Mouse (Mus musculus): ENCODE measurements around the gene Mtif3. TPM values are rescaled to one million over a fixed set of nuclear protein-coding genes. Genes with fewer than 3 reads are reported as not detected.

Gene Mtif3
- polyA plus RNA-seq, 1 experiment from 2014 or later: 11.8 TPM

- WGBS (ENCODE audit: insufficient replicate concordance): 78% methylated on average over 10 of the region's 10 CpGs
- Histone ChIP-seq H3K4me3 (ENCODE audit: low read depth, low read length) (no peak overlapping the region), H3K27ac (ENCODE audit: low read length) (no peak overlapping the region), H3K4me1 (ENCODE audit: control insufficient read depth, low read depth, low read length) (no peaks in the 10 kb centered on the region), H3K27me3 (ENCODE audit: control insufficient read depth, insufficient read depth, low read depth, low read length) (no peaks in the 10 kb centered on the region), H3K9ac (ENCODE audit: low read depth, low read length) (no peak overlapping the region), H3K4me2 (ENCODE audit: low read depth, low read length) (no peak overlapping the region), H3K9me3 (replicated peaks; ENCODE audit: control insufficient read depth, low read length) (no peaks in the 10 kb centered on the region), H3K36me3 (ENCODE audit: control insufficient read depth, insufficient read depth) (no peaks in the 10 kb centered on the region)
- no peak for ATAC-seq (ENCODE audit: low read depth)
Observed at GRCm38 (mm10) chr5:146987588-146987987, 24.0 kb upstream of the Mtif3 start.

DNA sequence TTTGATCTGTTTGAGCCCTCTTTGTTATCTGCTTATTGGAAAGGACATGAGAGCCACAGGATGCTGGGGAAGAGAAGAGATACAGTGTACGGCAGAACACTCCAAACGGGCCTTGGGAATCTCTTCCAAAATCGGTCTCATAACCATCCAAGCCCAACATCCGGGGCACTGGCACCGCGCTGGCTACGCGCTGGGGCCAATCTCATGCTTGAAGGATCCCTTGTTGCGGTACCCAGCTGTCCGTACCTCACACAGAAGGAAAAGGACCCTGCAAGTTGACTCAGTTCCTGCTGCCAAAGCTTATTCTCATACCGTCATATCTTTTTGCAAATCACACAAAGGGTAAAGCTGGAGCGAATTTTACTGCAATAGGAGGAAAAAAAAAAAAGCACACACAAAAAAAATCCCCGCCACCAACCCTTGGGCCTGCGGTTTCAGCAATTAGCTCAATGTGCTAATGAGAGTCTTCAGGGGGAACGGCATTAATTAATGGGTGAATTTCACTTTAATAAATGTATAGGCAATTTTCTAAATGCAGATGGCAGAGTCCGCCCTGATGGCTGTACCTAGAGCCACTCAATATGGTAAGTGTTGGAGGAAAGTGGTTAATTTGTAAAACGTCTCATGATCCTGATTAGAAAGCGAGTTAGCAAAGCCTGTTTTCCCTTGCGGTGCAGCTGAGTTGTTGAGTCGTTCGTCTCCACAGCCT lies 22.3 kb upstream of the Mtif3 start:
- H3K9ac ChIP-seq (ENCODE audit: low read depth, low read length): no peak overlapping the region
- H3K4me3 ChIP-seq (ENCODE audit: low read depth, low read length): no peak overlapping the region
- no peak overlapping the region for H3K27ac ChIP-seq (ENCODE audit: low read length)
- no peaks in the 10 kb centered on the region for H3K36me3 ChIP-seq (ENCODE audit: control insufficient read depth, insufficient read depth)
- no peak overlapping the region for H3K4me2 ChIP-seq (ENCODE audit: low read depth, low read length)
- WGBS (ENCODE audit: insufficient replicate concordance): 58% methylated on average over 21 of the region's 21 CpGs
- no peak for ATAC-seq (ENCODE audit: low read depth)
- no peaks in the 10 kb centered on the region for H3K9me3 ChIP-seq (replicated peaks; ENCODE audit: control insufficient read depth, low read length)
- no peaks in the 10 kb centered on the region for H3K4me1 ChIP-seq (ENCODE audit: control insufficient read depth, low read depth, low read length)
- no peaks in the 10 kb centered on the region for H3K27me3 ChIP-seq (ENCODE audit: control insufficient read depth, insufficient read depth, low read depth, low read length)

DNA sequence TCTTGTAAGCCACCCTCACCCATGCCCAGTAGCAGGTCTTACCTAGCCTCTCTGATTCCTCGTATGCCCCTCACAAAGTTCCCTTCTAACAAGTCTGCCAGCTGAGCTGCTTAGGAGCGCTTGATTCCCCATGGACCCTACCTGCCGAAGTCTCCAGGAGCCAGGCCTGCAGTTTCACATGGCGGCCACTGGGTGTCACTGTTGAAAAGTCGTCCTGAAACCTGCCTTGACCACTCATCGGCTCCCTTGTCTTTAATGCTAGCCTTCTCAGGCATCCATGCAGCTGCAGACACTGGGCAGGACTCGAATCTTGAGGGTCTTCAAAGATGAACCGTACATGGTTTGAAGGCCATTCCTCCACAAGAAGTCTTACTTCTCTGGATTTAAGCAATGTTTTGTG lies 19.6 kb upstream of the Mtif3 start:
- no peak overlapping the region for H3K9ac ChIP-seq (ENCODE audit: low read depth, low read length)
- no peak overlapping the region for H3K4me3 ChIP-seq (ENCODE audit: low read depth, low read length)
- H3K36me3 ChIP-seq (ENCODE audit: control insufficient read depth, insufficient read depth): no peaks in the 10 kb centered on the region
- H3K27ac ChIP-seq (ENCODE audit: low read length): no peak overlapping the region
- no peaks in the 10 kb centered on the region for H3K4me1 ChIP-seq (ENCODE audit: control insufficient read depth, low read depth, low read length)
- no peak for ATAC-seq (ENCODE audit: low read depth)
- 7% methylated on average over 8 of the region's 8 CpGs for WGBS (ENCODE audit: insufficient replicate concordance)
- H3K9me3 ChIP-seq (replicated peaks; ENCODE audit: control insufficient read depth, low read length): no peaks in the 10 kb centered on the region
- no peaks in the 10 kb centered on the region for H3K27me3 ChIP-seq (ENCODE audit: control insufficient read depth, insufficient read depth, low read depth, low read length)
- no peak overlapping the region for H3K4me2 ChIP-seq (ENCODE audit: low read depth, low read length)

DNA sequence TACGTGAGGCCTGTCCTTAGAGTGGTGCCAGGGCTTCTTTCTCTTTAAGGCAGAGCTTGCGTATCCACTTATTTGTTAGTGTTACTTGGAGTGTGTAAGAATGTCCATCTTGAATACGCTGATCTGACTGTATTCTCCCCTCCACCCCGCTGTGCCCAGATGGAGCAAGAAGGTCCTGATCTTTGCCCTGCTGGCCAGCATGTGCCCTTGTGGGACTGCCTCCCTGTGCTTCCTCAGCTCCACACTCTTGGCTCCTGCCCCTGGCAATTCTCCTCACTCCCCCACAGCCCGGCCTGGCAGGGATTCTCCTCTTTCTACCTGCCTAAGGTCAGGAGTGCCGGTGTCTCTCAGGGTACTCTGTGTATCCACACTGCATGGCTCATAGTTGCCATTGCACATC lies 17.8 kb upstream of the Mtif3 start:
- Histone ChIP-seq H3K27ac (ENCODE audit: low read length) (no peak overlapping the region), H3K4me2 (ENCODE audit: low read depth, low read length) (no peak overlapping the region), H3K9me3 (replicated peaks; ENCODE audit: control insufficient read depth, low read length) (no peaks in the 10 kb centered on the region), H3K9ac (ENCODE audit: low read depth, low read length) (no peak overlapping the region), H3K36me3 (ENCODE audit: control insufficient read depth, insufficient read depth) (no peaks in the 10 kb centered on the region), H3K4me1 (ENCODE audit: control insufficient read depth, low read depth, low read length) (no peaks in the 10 kb centered on the region), H3K4me3 (ENCODE audit: low read depth, low read length) (no peak overlapping the region), H3K27me3 (ENCODE audit: control insufficient read depth, insufficient read depth, low read depth, low read length) (no peaks in the 10 kb centered on the region)
- no peak for ATAC-seq (ENCODE audit: low read depth)
- 73% methylated on average over 6 of the region's 6 CpGs for WGBS (ENCODE audit: insufficient replicate concordance)

DNA sequence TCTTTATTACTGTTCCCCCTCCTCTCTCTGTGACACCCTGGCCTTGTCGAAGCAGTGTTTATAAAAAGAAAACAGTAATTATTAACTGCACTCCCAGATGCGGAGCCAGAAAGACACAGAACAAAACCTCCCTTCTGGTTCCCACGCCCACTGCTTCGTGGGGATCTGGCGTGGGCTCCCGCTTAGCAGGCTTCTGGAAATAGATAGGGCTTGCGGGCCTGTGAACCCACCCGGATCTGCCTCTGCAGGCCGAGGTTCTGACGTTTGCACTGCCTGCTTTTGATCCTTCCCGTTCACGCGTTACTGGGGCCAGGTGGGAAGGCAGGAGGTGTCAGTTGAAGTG lies 11.2 kb upstream of the Mtif3 start:
- ATAC-seq (ENCODE audit: low read depth): no peak

GRCm38 (mm10) chr5:146973858-146974780 lies 10.5 kb upstream of the Mtif3 start:
- ATAC-seq (ENCODE audit: low read depth): no peak
- H3K27ac ChIP-seq (ENCODE audit: low read length): no peak overlapping the region
- H3K4me1 ChIP-seq (ENCODE audit: control insufficient read depth, low read depth, low read length): peaks cover 4% of the 10 kb centered on the region
- no peak overlapping the region for H3K4me3 ChIP-seq (ENCODE audit: low read depth, low read length)
- H3K9ac ChIP-seq (ENCODE audit: low read depth, low read length): no peak overlapping the region
- WGBS (ENCODE audit: insufficient replicate concordance): 72% methylated on average over 25 of the region's 25 CpGs
- H3K36me3 ChIP-seq (ENCODE audit: control insufficient read depth, insufficient read depth): no peaks in the 10 kb centered on the region
- no peak overlapping the region for H3K4me2 ChIP-seq (ENCODE audit: low read depth, low read length)
- no peaks in the 10 kb centered on the region for H3K27me3 ChIP-seq (ENCODE audit: control insufficient read depth, insufficient read depth, low read depth, low read length)
- no peaks in the 10 kb centered on the region for H3K9me3 ChIP-seq (replicated peaks; ENCODE audit: control insufficient read depth, low read length)

More for the DNA sequence above, 11.2 kb upstream of the Mtif3 start:
- Histone ChIP-seq H3K27me3 (ENCODE audit: control insufficient read depth, insufficient read depth, low read depth, low read length) (no peaks in the 10 kb centered on the region), H3K9me3 (replicated peaks; ENCODE audit: control insufficient read depth, low read length) (no peaks in the 10 kb centered on the region), H3K36me3 (ENCODE audit: control insufficient read depth, insufficient read depth) (no peaks in the 10 kb centered on the region), H3K9ac (ENCODE audit: low read depth, low read length) (no peak overlapping the region), H3K4me2 (ENCODE audit: low read depth, low read length) (no peak overlapping the region; the same call in 1 of the 2 replicates), H3K4me3 (ENCODE audit: low read depth, low read length) (no peak overlapping the region), H3K4me1 (ENCODE audit: control insufficient read depth, low read depth, low read length) (peaks cover 4% of the 10 kb centered on the region), H3K27ac (ENCODE audit: low read length) (no peak overlapping the region)
- WGBS (ENCODE audit: insufficient replicate concordance): 49% methylated on average over 13 of the region's 13 CpGs

DNA sequence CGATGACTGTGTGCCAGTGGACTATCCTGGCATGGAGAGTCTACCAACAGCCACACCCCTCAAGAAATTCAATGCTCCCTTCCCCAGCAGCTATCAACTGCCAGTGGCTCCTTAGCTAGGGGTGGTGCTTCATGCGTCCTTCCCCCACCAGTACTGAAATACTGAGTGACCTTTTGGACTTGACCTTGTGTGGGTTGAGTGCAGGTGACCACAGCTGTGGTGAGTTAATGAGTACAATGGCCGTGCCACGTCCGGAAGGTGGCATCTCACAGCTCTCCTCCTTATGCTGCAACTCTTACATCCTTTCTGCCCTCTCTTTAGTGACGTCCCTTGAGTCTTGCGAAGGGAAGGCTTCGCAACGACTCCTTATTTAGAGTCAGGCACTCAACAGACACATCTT lies 9.8 kb upstream of the Mtif3 start:
- Histone ChIP-seq H3K4me3 (ENCODE audit: low read depth, low read length) (no peak overlapping the region), H3K9ac (ENCODE audit: low read depth, low read length) (no peak overlapping the region), H3K4me2 (ENCODE audit: low read depth, low read length) (no peak overlapping the region; the same call in 1 of the 2 replicates), H3K36me3 (ENCODE audit: control insufficient read depth, insufficient read depth) (no peaks in the 10 kb centered on the region), H3K27me3 (ENCODE audit: control insufficient read depth, insufficient read depth, low read depth, low read length) (no peaks in the 10 kb centered on the region), H3K27ac (ENCODE audit: low read length) (no peak overlapping the region), H3K4me1 (ENCODE audit: control insufficient read depth, low read depth, low read length) (peaks cover 4% of the 10 kb centered on the region), H3K9me3 (replicated peaks; ENCODE audit: control insufficient read depth, low read length) (no peaks in the 10 kb centered on the region)
- ATAC-seq (ENCODE audit: low read depth): peak; percentile 76
- 60% methylated on average over 9 of the region's 9 CpGs for WGBS (ENCODE audit: insufficient replicate concordance)

DNA sequence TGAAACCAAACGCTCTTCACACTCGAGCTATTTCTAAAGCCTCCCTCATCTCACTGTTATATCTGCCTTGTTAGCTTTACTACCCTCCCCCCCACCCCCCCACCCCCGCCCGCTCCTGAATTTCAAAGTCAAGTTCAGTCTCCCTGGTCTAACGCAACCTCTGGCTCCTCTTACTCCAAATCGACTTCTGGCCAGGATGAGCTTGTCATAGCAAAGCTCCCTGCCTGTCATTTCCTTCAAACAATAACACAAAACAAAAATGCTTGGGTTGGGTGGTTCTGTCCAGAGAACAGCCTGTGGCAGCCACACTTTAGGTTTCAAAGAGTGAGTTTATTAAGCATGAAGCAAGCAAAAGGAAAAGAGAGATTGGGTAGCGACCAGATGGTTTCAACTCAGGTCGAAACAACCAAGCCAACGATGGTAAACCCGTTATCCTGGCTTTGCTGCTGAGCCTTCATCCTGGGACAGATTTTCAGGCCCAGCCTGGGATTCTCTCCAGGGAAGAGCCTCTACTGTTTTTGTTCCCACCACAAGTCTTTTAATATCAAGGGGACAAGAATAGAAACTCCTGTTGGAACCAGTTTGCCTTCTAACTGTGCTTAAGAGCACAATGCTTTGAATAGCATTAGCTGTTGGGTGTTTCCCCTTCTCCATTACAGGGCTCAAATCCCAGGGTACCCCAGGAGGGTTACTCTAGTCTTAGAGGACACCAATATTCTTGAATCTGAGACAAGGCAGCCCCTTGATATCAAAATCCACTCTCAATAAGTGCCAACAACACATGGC lies 8.4 kb upstream of the Mtif3 start:
- Histone ChIP-seq H3K27ac (ENCODE audit: low read length) (no peak overlapping the region), H3K9me3 (replicated peaks; ENCODE audit: control insufficient read depth, low read length) (no peaks in the 10 kb centered on the region), H3K36me3 (ENCODE audit: control insufficient read depth, insufficient read depth) (no peaks in the 10 kb centered on the region), H3K4me1 (ENCODE audit: control insufficient read depth, low read depth, low read length) (peaks cover 4% of the 10 kb centered on the region), H3K27me3 (ENCODE audit: control insufficient read depth, insufficient read depth, low read depth, low read length) (no peaks in the 10 kb centered on the region), H3K9ac (ENCODE audit: low read depth, low read length) (no peak overlapping the region), H3K4me2 (ENCODE audit: low read depth, low read length) (no peak overlapping the region), H3K4me3 (ENCODE audit: low read depth, low read length) (no peak overlapping the region)
- no peak for ATAC-seq (ENCODE audit: low read depth)
- 56% methylated on average over 10 of the region's 10 CpGs for WGBS (ENCODE audit: insufficient replicate concordance)

Data from liver, embryonic 16.5 days (tissue).